Mouse (Mus musculus) CH12.LX (cell line): ENCODE data around the gene Exph5. TPM values are rescaled to one million over a fixed set of nuclear protein-coding genes. Genes with fewer than 3 reads are reported as not detected.

Experiments used
- DNase-seq: peaks from one replicate; pipeline ENCODE4 v3.0.0-alpha.2; 2013; ENCODE audit errors: extremely low read depth
- H3K27ac ChIP-seq: 2 replicates; pipeline ENCODE4 v1.5.1; 2012; ENCODE audit warnings: low read depth, mild to moderate bottlenecking, control low read depth, moderate library complexity; ENCODE audit not compliant: insufficient read depth
- H3K27me3 ChIP-seq: replicated peaks from 2 replicates; pipeline ENCODE3; 2012; ENCODE audit warnings: inconsistent platforms
- H3K36me3 ChIP-seq, 2 experiments: replicated peaks in 1 of 2; 2 replicates each; pipeline versions ENCODE3 to v1.6.1; 2012; ENCODE audit warnings: inconsistent platforms in 1 of 2, low read length in 1 of 2, mild to moderate bottlenecking in 1 of 2, mixed read lengths in 1 of 2, moderate library complexity in 1 of 2; ENCODE audit not compliant: control insufficient read depth in 1 of 2, insufficient read depth in 1 of 2
- H3K4me1 ChIP-seq, 2 experiments: 2 replicates each; pipeline ENCODE4 v1.6.1; 2012; ENCODE audit warnings: inconsistent platforms in 1 of 2, moderate library complexity in 1 of 2; ENCODE audit not compliant: insufficient read depth in 2 of 2, control insufficient read depth in 1 of 2
- H3K4me2 ChIP-seq: 2 replicates; pipeline ENCODE4 v1.6.1; 2012; ENCODE audit warnings: low read depth, mild to moderate bottlenecking, control low read depth; ENCODE audit not compliant: poor library complexity, insufficient read depth, severe bottlenecking
- H3K4me3 ChIP-seq, 3 experiments: fragments of 150-350 bp in 1 of 3; sonication (generic) in 1 of 3; replicated peaks in 1 of 3; 2 replicates each; pipeline versions ENCODE3 to v1.5.1; 2011 to 2012; ENCODE audit warnings: low read depth in 2 of 3, low read length in 2 of 3, mild to moderate bottlenecking in 2 of 3, moderate library complexity in 2 of 3, control low read depth in 1 of 3, improper control_type of control experiment in 1 of 3, inconsistent platforms in 1 of 3, mixed read lengths in 1 of 3; ENCODE audit not compliant: poor library complexity in 1 of 3
- H3K79me2 ChIP-seq: replicated peaks from 2 replicates; pipeline ENCODE4 v1.6.1; 2012; ENCODE audit warnings: mild to moderate bottlenecking, moderate library complexity; ENCODE audit not compliant: control insufficient read depth, poor library complexity, insufficient read depth, severe bottlenecking; ENCODE audit errors: extremely low read depth
- H3K9ac ChIP-seq: 2 replicates; pipeline ENCODE4 v1.6.1; 2012; ENCODE audit warnings: low read depth, mild to moderate bottlenecking, control low read depth, moderate library complexity; ENCODE audit not compliant: insufficient read depth
- H3K9me3 ChIP-seq: replicated peaks from 2 replicates; pipeline ENCODE3; 2012; ENCODE audit warnings: low read length, inconsistent platforms, mixed read lengths
- BHLHE40 ChIP-seq: IDR thresholded peaks from 2 replicates; pipeline ENCODE4 v1.6.1; 2011; ENCODE audit warnings: mild to moderate bottlenecking, low read depth, low read length, improper control_type of control experiment
- CHD1 ChIP-seq: IDR thresholded peaks from 2 replicates; pipeline ENCODE4 v1.6.1; 2012; ENCODE audit warnings: low read depth, low read length, improper control_type of control experiment, inconsistent platforms
- CHD2 ChIP-seq: IDR thresholded peaks from 2 replicates; pipeline ENCODE4 v1.6.1; 2011; ENCODE audit warnings: low read length, improper control_type of control experiment
- EP300 ChIP-seq: IDR thresholded peaks from 2 replicates; pipeline ENCODE4 v1.6.1; 2011; ENCODE audit warnings: low read length, improper control_type of control experiment
- ETS1 ChIP-seq: conservative IDR thresholded peaks from 2 replicates; pipeline ENCODE4 v1.6.1; 2012; ENCODE audit warnings: low read depth, mild to moderate bottlenecking, inconsistent platforms, low read length, improper control_type of control experiment, moderate library complexity
- GABPA ChIP-seq: IDR thresholded peaks from 2 replicates; pipeline ENCODE4 v1.6.1; 2012; ENCODE audit warnings: low read depth, low read length, improper control_type of control experiment, inconsistent platforms; ENCODE audit not compliant: insufficient replicate concordance
- IRF4 ChIP-seq: IDR thresholded peaks from 2 replicates; pipeline ENCODE4 v1.6.1; 2014; ENCODE audit warnings: low read depth, mild to moderate bottlenecking, inconsistent platforms, low read length, improper control_type of control experiment
- JUN ChIP-seq: IDR thresholded peaks from 2 replicates; pipeline ENCODE4 v1.6.1; 2011; ENCODE audit warnings: low read depth, mild to moderate bottlenecking, low read length, improper control_type of control experiment, moderate library complexity; ENCODE audit not compliant: insufficient read depth
- JUND ChIP-seq: conservative IDR thresholded peaks from 2 replicates; pipeline ENCODE4 v1.6.1; 2011; ENCODE audit warnings: low read depth, low read length, improper control_type of control experiment
- KAT2A ChIP-seq: IDR thresholded peaks from 2 replicates; pipeline ENCODE4 v1.6.1; 2012; ENCODE audit warnings: low read length, improper control_type of control experiment, inconsistent platforms; ENCODE audit not compliant: insufficient replicate concordance
- MAX ChIP-seq: IDR thresholded peaks from 2 replicates; pipeline ENCODE4 v1.6.1; 2011; ENCODE audit warnings: low read length, improper control_type of control experiment
- MAZ ChIP-seq: IDR thresholded peaks from 2 replicates; pipeline ENCODE4 v1.6.1; 2012; ENCODE audit warnings: low read depth, mild to moderate bottlenecking, inconsistent platforms, low read length, improper control_type of control experiment, moderate library complexity
- MYC ChIP-seq: IDR thresholded peaks from 2 replicates; pipeline ENCODE4 v1.6.1; 2011; ENCODE audit warnings: low read depth, mild to moderate bottlenecking, improper control_type of control experiment, low read length
- POLR2A ChIP-seq: IDR thresholded peaks from 2 replicates; pipeline ENCODE4 v1.6.1; 2011; ENCODE audit warnings: low read depth, mild to moderate bottlenecking, improper control_type of control experiment, low read length
- POLR2AphosphoS2 ChIP-seq: IDR thresholded peaks from 2 replicates; pipeline ENCODE4 v1.6.1; 2011; ENCODE audit warnings: low read depth, low read length, improper control_type of control experiment
- RCOR1 ChIP-seq: conservative IDR thresholded peaks from 2 replicates; pipeline ENCODE4 v1.6.1; 2012; ENCODE audit warnings: low read depth, mild to moderate bottlenecking, inconsistent platforms, low read length, improper control_type of control experiment
- SIN3A ChIP-seq: IDR thresholded peaks from 2 replicates; pipeline ENCODE4 v1.6.1; 2012; ENCODE audit warnings: low read length, improper control_type of control experiment, inconsistent platforms
- SMC3 ChIP-seq: IDR thresholded peaks from 2 replicates; pipeline ENCODE4 v1.6.1; 2011; ENCODE audit warnings: low read depth, low read length, improper control_type of control experiment
- TBP ChIP-seq: conservative IDR thresholded peaks from 2 replicates; pipeline ENCODE4 v1.6.1; 2011; ENCODE audit warnings: low read depth, low read length, improper control_type of control experiment
- TCF12 ChIP-seq: IDR thresholded peaks from 2 replicates; pipeline ENCODE4 v1.6.1; 2014; ENCODE audit warnings: low read depth, mild to moderate bottlenecking, inconsistent platforms, low read length, improper control_type of control experiment
- USF1 ChIP-seq: IDR thresholded peaks from 2 replicates; pipeline ENCODE4 v1.6.1; 2014; ENCODE audit warnings: low read depth, mild to moderate bottlenecking, inconsistent platforms, low read length, improper control_type of control experiment
- USF2 ChIP-seq: conservative IDR thresholded peaks from 2 replicates; pipeline ENCODE4 v1.6.1; 2011; ENCODE audit warnings: low read depth, low read length, improper control_type of control experiment
- ZC3H11A ChIP-seq: IDR thresholded peaks from 2 replicates; pipeline ENCODE4 v1.6.1; 2012; ENCODE audit warnings: low read depth, mild to moderate bottlenecking, inconsistent platforms, low read length, improper control_type of control experiment
- ZKSCAN1 ChIP-seq: IDR thresholded peaks from 2 replicates; pipeline ENCODE4 v1.6.1; 2012; ENCODE audit warnings: low read depth, inconsistent platforms, low read length, improper control_type of control experiment, borderline replicate concordance
- ZMIZ1 ChIP-seq: IDR thresholded peaks from 2 replicates; pipeline ENCODE4 v1.6.1; 2012; ENCODE audit warnings: low read depth, mild to moderate bottlenecking, inconsistent platforms, low read length, improper control_type of control experiment
- ZNF384 ChIP-seq: IDR thresholded peaks from 2 replicates; pipeline ENCODE4 v1.6.1; 2012; ENCODE audit warnings: low read depth, low read length, improper control_type of control experiment, inconsistent platforms
- dilution Hi-C: fragments of 300-500 bp; cut with MboI; formaldehyde crosslinking; loops from 2 replicates; pipeline ENCODE4 v1.14.3; 2020; ENCODE audit warnings: low sequenced_read_pairs; ENCODE audit not compliant: extremely low pct_unique_long_range_greater_than_20kb, extremely low pct_ligation_motif_present
- in situ Hi-C: fragments of 300-500 bp; cut with MboI; formaldehyde crosslinking; loops from 3 replicates; pipeline ENCODE4 v1.14.3; 2019; ENCODE audit warnings: low sequenced_read_pairs, low pct_ligation_motif_present, low pct_unique_long_range_greater_than_20kb, mixed read lengths
- polyA plus RNA-seq: library from polyadenylated mRNA; unstranded; fragments of >175 nt; gene quantifications from 2 replicates; pipeline ENCODE4 v1.2.1, GENCODE M21; 2012; ENCODE audit warnings: low read depth; ENCODE audit not compliant: insufficient read length
- total RNA-seq, 2 experiments: library from RNA; depleted of rRNA; stranded (reverse); fragments of 300-350 nt in 1 of 2; fragments of >200 nt in 1 of 2; gene quantifications; 2 replicates each; pipeline ENCODE4 v1.2.3; 2012 to 2014

Exph5 gene
- total and polyA plus RNA-seq, 3 experiments, result 0.04 TPM; not detected in 2

DNA sequence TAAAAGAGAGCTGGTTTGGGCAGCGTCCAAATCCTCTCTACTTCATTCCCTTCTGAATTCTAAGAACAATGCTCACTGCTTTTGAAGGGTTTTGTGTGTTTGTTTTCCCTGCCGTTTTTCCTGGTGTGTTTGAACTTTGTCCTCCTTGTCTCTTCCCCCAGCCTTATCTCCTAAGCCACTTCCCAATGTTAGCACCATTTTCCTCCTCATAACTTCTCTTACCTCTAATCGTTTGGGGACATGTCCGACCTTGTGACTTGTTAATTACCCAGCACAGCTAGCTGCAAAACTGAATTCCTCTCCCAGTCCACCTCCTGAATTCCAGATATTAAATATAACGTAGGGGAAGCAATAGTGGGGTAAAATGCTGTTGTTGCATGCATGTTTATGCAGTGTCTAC lies 76.1 kb downstream of the Exph5 start:
- Histone ChIP-seq H3K9ac (no peak overlapping the region), H3K4me3 (no peak overlapping the region), H3K9me3 (no peaks in the 10 kb centered on the region), H3K79me2 (no peaks in the 10 kb centered on the region), H3K27me3 (no peaks in the 10 kb centered on the region), H3K36me3 (no peaks in the 10 kb centered on the region), H3K4me1 (peaks cover 0 to 4% of the 10 kb centered on the region in 2 experiments; a peak in 1 of 4 replicates), H3K4me2 (no peak overlapping the region), H3K27ac (no peak overlapping the region)
- TF ChIP-seq ZMIZ1 (no peak), CHD2 (no peak), TBP (no peak), JUN (no peak), MYC (no peak), SIN3A (no peak), GABPA (no peak), KAT2A (no peak), POLR2A (no peak), EP300 (no peak), RCOR1 (no peak), BHLHE40 (no peak), SMC3 (no peak), IRF4 (no peak), POLR2AphosphoS2 (no peak), CHD1 (no peak)
- dilution Hi-C loops (no loop called here), in situ Hi-C loops (loop anchor here (10.0 kb wide), 1 partner anchor 103 kb away; no protein-coding TSS in a partner anchor)
- DNase-seq, result no peak

GRCm38 (mm10) chr9:53378171-53378570 lies 76.7 kb downstream of the Exph5 start:
- no peak overlapping the region for H3K27ac ChIP-seq
- no peaks in the 10 kb centered on the region for H3K27me3 ChIP-seq
- in situ Hi-C loops, result loop anchor here (10.0 kb wide), 1 partner anchor 103 kb away; no protein-coding TSS in a partner anchor
- no peak overlapping the region for H3K4me2 ChIP-seq
- dilution Hi-C loops, result no loop called here
- DNase-seq, result no peak
- no peak overlapping the region for H3K4me3 ChIP-seq
- H3K9me3 ChIP-seq, result no peaks in the 10 kb centered on the region
- H3K36me3 ChIP-seq, result no peaks in the 10 kb centered on the region
- peaks cover 0 to 4% of the 10 kb centered on the region in 2 experiments; a peak in 1 of 4 replicates for H3K4me1 ChIP-seq
- H3K79me2 ChIP-seq, result no peaks in the 10 kb centered on the region
- TF ChIP-seq MYC, result no peak
- no peak overlapping the region for H3K9ac ChIP-seq

DNA sequence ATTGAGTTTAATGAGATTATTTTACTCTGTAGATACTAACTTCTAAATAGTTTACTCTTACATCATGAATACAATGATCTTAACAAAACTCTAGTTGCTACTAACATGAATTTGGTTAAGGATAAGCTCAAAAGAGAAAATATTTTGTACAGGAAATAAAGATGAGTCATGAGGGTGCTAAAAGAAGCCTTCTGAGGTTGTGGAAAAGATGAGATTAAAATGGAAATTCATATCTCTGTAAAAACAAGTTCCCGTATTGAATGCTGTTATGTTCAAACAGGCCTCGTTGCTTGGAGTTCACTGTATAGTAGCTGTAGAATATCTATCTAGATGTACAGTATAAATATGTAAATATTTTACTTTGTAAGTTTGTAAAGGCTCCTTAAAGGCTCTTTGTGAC lies 79.1 kb downstream of the Exph5 start:
- DNase-seq, result no peak
- in situ Hi-C loops (no loop called here), dilution Hi-C loops (no loop called here)

More for the DNA sequence above, 79.1 kb downstream of the Exph5 start:
- H3K9ac ChIP-seq, result no peak overlapping the region
- H3K36me3 ChIP-seq, result no peaks in the 10 kb centered on the region
- TF ChIP-seq ETS1, result no peak
- no peak for TF ChIP-seq ZNF384
- no peak for TF ChIP-seq USF2
- no peak for TF ChIP-seq CHD2
- TF ChIP-seq USF1, result no peak
- no peak for TF ChIP-seq IRF4
- no peak for TF ChIP-seq ZMIZ1
- TF ChIP-seq TCF12, result no peak
- no peak for TF ChIP-seq JUN
- no peak for TF ChIP-seq POLR2AphosphoS2
- TF ChIP-seq BHLHE40, result no peak
- TF ChIP-seq ZKSCAN1, result no peak
- TF ChIP-seq POLR2A, result no peak
- TF ChIP-seq ZC3H11A, result no peak
- TF ChIP-seq EP300, result no peak
- no peak for TF ChIP-seq MAZ
- TF ChIP-seq JUND, result no peak
- TF ChIP-seq MAX, result no peak
- TF ChIP-seq, all 38 proteins: peak for 0
- H3K4me3 ChIP-seq, result no peak overlapping the region
- H3K4me1 ChIP-seq, result peaks cover 0 to 4% of the 10 kb centered on the region in 2 experiments; a peak in 1 of 4 replicates
- no peak overlapping the region for H3K4me2 ChIP-seq
- H3K27me3 ChIP-seq, result no peaks in the 10 kb centered on the region
- H3K27ac ChIP-seq, result no peak overlapping the region
- H3K79me2 ChIP-seq, result no peaks in the 10 kb centered on the region
- no peaks in the 10 kb centered on the region for H3K9me3 ChIP-seq
